Comparison of ENCODE assay signal across 25 mouse cellular contexts in the genomic region with DNA sequence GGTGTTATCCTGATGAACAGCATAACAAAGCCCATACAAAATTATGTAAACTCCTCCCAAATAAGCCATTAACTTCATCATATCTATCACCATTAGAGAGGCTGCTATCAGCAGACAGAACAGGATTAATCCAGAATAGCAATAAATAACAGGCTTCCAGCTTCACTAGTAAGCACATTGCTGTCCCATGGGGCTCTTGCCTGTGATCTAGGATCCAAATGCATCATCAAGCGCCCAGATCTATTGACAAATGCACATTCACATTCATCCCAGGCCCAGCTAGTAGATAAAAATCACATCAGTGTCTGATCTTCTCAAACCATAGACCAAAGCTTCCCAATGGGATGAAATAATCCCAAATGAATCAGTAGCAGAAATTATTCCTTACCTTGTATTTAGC.
DNase-seq lines count a peak whose midpoint lies in the region; ATAC-seq lines count a peak whose summit lies in the region.
"Had no signal": no experiment of that assay in that cellular context is flagged by ENCODE, and none has a peak within 500 bp of the region (broad histone marks: within the 10 kb centered on the region; RNA-seq: fewer than 3 reads in every experiment).

No protein-coding gene starts in this region.

- WGBS in hindbrain, embryonic 11.5 days = 50% methylated on average over 1 of the region's 1 CpGs
- 56% methylated on average over 1 of the region's 1 CpGs for WGBS in hindbrain, embryonic 16.5 days
- 61% methylated on average over 1 of the region's 1 CpGs for WGBS in midbrain, embryonic 12.5 days
- 55% methylated on average over 1 of the region's 1 CpGs for WGBS in midbrain, embryonic 13.5 days

- ATAC-seq in hindbrain, embryonic 11.5 days (ENCODE audit: low FRiP score) = no peak; the same call in 1 of the 2 replicates
- ATAC-seq in hindbrain, embryonic 16.5 days = no peak
- peak; percentile 30; the same call in 1 of the 2 replicates for ATAC-seq in midbrain, embryonic 12.5 days (ENCODE audit: low FRiP score, low read depth)
- ATAC-seq in midbrain, embryonic 13.5 days = no peak
- ATAC-seq: CD4-positive, CD25-positive, alpha-beta regulatory T cell, adult 4 months; forebrain, embryonic 13.5 days; forebrain, embryonic 16.5 days had no signal

- no peaks in the 10 kb centered on the region for H3K4me1 ChIP-seq in hindbrain, embryonic 11.5 days (replicated peaks; ENCODE audit: control insufficient read depth, insufficient read depth, low read length)
- no peaks in the 10 kb centered on the region for H3K4me1 ChIP-seq in hindbrain, embryonic 16.5 days (ENCODE audit: control insufficient read depth, insufficient read depth, low read depth, low read length)
- no peaks in the 10 kb centered on the region for H3K4me1 ChIP-seq in midbrain, embryonic 12.5 days
- H3K4me1 ChIP-seq in midbrain, embryonic 13.5 days (replicated peaks) = no peaks in the 10 kb centered on the region
- H3K4me1 ChIP-seq: forebrain, embryonic 10.5 days; forebrain, embryonic 13.5 days; heart, embryonic 10.5 days; heart, embryonic 13.5 days had no signal

- H3K27me3 ChIP-seq in hindbrain, embryonic 11.5 days (ENCODE audit: control insufficient read depth, insufficient read depth, low read length) = no peaks in the 10 kb centered on the region
- no peaks in the 10 kb centered on the region for H3K27me3 ChIP-seq in hindbrain, embryonic 16.5 days (replicated peaks; ENCODE audit: control insufficient read depth, insufficient read depth, low read length)
- no peaks in the 10 kb centered on the region for H3K27me3 ChIP-seq in midbrain, embryonic 12.5 days
- no peaks in the 10 kb centered on the region for H3K27me3 ChIP-seq in midbrain, embryonic 13.5 days
- H3K27me3 ChIP-seq: forebrain, embryonic 13.5 days; heart, embryonic 13.5 days had no signal

- no peak overlapping the region for H3K9ac ChIP-seq in hindbrain, embryonic 11.5 days (ENCODE audit: low read depth, low read length)
- no peak overlapping the region for H3K9ac ChIP-seq in hindbrain, embryonic 16.5 days (ENCODE audit: low read depth, low read length)
- H3K9ac ChIP-seq in midbrain, embryonic 12.5 days (replicated peaks) = no peak overlapping the region
- H3K9ac ChIP-seq in midbrain, embryonic 13.5 days (replicated peaks) = no peak overlapping the region
- H3K9ac ChIP-seq: forebrain, embryonic 13.5 days; heart, embryonic 13.5 days; hindbrain, embryonic 14.5 days had no signal

- H3K9me3 ChIP-seq in hindbrain, embryonic 11.5 days (ENCODE audit: control insufficient read depth, low read length) = no peaks in the 10 kb centered on the region
- H3K9me3 ChIP-seq in hindbrain, embryonic 16.5 days (ENCODE audit: control insufficient read depth, low read length) = no peaks in the 10 kb centered on the region
- no peaks in the 10 kb centered on the region for H3K9me3 ChIP-seq in midbrain, embryonic 12.5 days
- H3K9me3 ChIP-seq in midbrain, embryonic 13.5 days = no peaks in the 10 kb centered on the region
- H3K9me3 ChIP-seq: forebrain, embryonic 10.5 days; forebrain, embryonic 13.5 days; heart, embryonic 10.5 days; heart, embryonic 13.5 days had no signal

- no peak overlapping the region for H3K4me3 ChIP-seq in hindbrain, embryonic 11.5 days (ENCODE audit: low read depth, low read length)
- H3K4me3 ChIP-seq in hindbrain, embryonic 16.5 days (ENCODE audit: low read length) = no peak overlapping the region
- no peak overlapping the region for H3K4me3 ChIP-seq in midbrain, embryonic 12.5 days
- no peak overlapping the region for H3K4me3 ChIP-seq in midbrain, embryonic 13.5 days (replicated peaks)
- H3K4me3 ChIP-seq: forebrain, embryonic 10.5 days; forebrain, embryonic 13.5 days; heart, adult 2 months; heart, embryonic 10.5 days; heart, embryonic 13.5 days had no signal

- H3K36me3 ChIP-seq in hindbrain, embryonic 11.5 days (ENCODE audit: control insufficient read depth, insufficient read depth, low read length) = no peaks in the 10 kb centered on the region
- H3K36me3 ChIP-seq in hindbrain, embryonic 16.5 days (ENCODE audit: control insufficient read depth, insufficient read depth, low read length) = no peaks in the 10 kb centered on the region
- no peaks in the 10 kb centered on the region for H3K36me3 ChIP-seq in midbrain, embryonic 12.5 days
- H3K36me3 ChIP-seq in midbrain, embryonic 13.5 days = no peaks in the 10 kb centered on the region
- H3K36me3 ChIP-seq: forebrain, embryonic 10.5 days; heart, embryonic 10.5 days; heart, embryonic 13.5 days had no signal

- no peak overlapping the region for H3K27ac ChIP-seq in hindbrain, embryonic 11.5 days (ENCODE audit: low read depth, low read length)
- no peak overlapping the region for H3K27ac ChIP-seq in hindbrain, embryonic 16.5 days (ENCODE audit: low read depth, low read length)
- no peak overlapping the region for H3K27ac ChIP-seq in midbrain, embryonic 12.5 days (replicated peaks)
- no peak overlapping the region for H3K27ac ChIP-seq in midbrain, embryonic 13.5 days
- H3K27ac ChIP-seq: forebrain, embryonic 10.5 days; forebrain, embryonic 13.5 days; heart, adult 2 months; heart, embryonic 10.5 days; heart, embryonic 13.5 days; hindbrain, embryonic 14.5 days had no signal

- H3K4me2 ChIP-seq in hindbrain, embryonic 11.5 days (replicated peaks; ENCODE audit: low read depth, low read length) = no peak overlapping the region
- H3K4me2 ChIP-seq in hindbrain, embryonic 16.5 days (ENCODE audit: low read length) = no peak overlapping the region
- H3K4me2 ChIP-seq in midbrain, embryonic 12.5 days (replicated peaks) = no peak overlapping the region
- no peak overlapping the region for H3K4me2 ChIP-seq in midbrain, embryonic 13.5 days (replicated peaks)
- H3K4me2 ChIP-seq: forebrain, embryonic 13.5 days; heart, embryonic 13.5 days; hindbrain, embryonic 14.5 days had no signal

- DNase-seq in hindbrain, embryonic 11.5 days (ENCODE audit: low spot score) = peak; percentile 5
- DNase-seq in retina, embryonic 14.5 days (ENCODE audit: low spot score) = peak; percentile 6
- no peak for DNase-seq in retina, postnatal 1 day
- DNase-seq in spleen, postnatal 14 days (ENCODE audit: low spot score in 2 of 2) = no peak
- DNase-seq: adrenal gland, adult 2 months; adrenal gland, postnatal 14 days; cerebellum, adult 11-12 months; cerebellum, adult 8-10 months; cerebellum, postnatal 10 days; cerebellum, postnatal 36 days; gastrocnemius, postnatal 10 days; gastrocnemius, postnatal 36 days; heart, adult 2 months; heart, postnatal 14 days; heart, postnatal 4 days had no signal

Comparison
In these comparisons a context has a peak if more than half of its experiments do, and no peak if none do; other contexts are left out.
1. DNase-seq: peak in hindbrain, embryonic 11.5 days (single experiment) and retina, embryonic 14.5 days (single experiment); none in retina, postnatal 1 day (single experiment) and spleen, postnatal 14 days (0 of 2).